Mouse (Mus musculus) stomach, postnatal 0 days (tissue): Measurements from ENCODE around the gene Ap4e1.

Source experiments
- CTCF ChIP-seq: IDR thresholded peaks from 2 replicates; pipeline ENCODE4 v1.5.1; 2016; ENCODE audit warnings: antibody characterized with exemption, low read depth, mild to moderate bottlenecking, moderate library complexity
- EP300 ChIP-seq: optimal IDR thresholded peaks from 2 replicates; pipeline ENCODE3; 2016; ENCODE audit warnings: antibody characterized with exemption

DNA sequence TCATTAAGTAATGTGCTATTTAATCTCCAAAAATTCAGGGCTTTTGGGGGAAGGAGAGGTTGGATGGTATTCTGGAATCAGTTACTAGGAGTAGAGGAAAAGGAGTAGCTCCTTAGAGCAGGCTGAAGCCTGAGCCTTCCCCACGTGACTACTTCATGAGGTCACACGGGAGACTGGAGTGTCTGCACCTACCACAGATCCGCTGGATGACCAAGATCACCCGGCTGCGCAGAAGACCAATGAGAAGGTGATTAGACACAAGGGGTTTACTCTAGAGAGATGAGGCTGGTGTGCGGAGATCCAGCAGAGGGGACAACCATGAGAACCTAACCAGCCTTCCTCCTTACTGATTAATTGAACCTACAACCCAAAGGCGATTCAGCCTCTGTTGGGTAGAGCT is 4.5 kb upstream of the Ap4e1 start:
- TF ChIP-seq CTCF (no peak), EP300 (no peak)
